Mouse (Mus musculus): Measurements from ENCODE around the gene Fig4. TPM values are rescaled to one million over a fixed set of nuclear protein-coding genes. Genes with fewer than 3 reads are reported as not detected.

The Fig4 gene
- polyA plus RNA-seq, 1 experiment from 2014 or later: 13.4 TPM

DNA sequence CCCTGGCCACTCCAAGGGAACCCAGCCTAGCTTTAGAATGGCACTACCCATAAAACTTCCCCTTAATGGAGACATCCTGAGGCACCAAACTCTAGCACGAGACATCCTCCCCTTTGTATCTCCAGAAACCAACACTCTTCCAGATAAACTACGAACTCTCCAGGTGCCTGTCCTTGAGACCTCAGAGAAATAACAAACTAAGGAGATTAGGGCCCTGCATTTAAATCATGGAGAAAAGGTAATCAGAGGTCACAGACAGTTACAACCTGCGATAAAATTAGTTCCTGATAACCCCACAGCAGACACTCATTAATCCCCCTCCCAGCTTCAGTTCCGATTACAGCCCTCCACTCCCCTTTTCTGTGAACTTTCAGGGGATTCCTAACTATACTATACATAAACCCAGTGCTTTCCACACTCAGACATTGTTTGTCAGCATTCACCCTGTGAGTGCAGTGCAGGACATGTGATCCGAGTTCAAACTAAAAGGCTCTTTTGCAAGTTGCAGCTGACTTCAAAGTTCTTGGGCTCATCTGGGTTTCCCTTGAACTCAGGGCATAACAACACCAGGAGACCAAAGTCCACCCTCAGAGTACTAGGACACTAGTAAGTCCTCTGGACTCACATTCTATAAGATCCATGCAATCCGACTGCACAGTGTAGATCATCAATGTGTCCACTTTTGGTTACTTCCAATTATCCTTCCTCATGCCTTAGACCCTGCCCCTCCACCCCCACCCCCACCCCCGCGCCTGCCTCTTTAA, 42.6 kb downstream of the Fig4 start:
- 42% methylated on average over 8 of the region's 8 CpGs for WGBS
- Histone ChIP-seq H3K9ac (no peak overlapping the region), H3K4me3 (no peak overlapping the region), H3K27ac (no peak overlapping the region), H3K4me1 (peaks cover 12% of the 10 kb centered on the region; the same call in 1 of the 2 replicates), H3K9me3 (no peaks in the 10 kb centered on the region), H3K4me2 (no peak overlapping the region), H3K36me3 (peaks cover 9% of the 10 kb centered on the region), H3K27me3 (no peaks in the 10 kb centered on the region)
- ATAC-seq (ENCODE audit: insufficient number of reproducible peaks, insufficient read depth, low FRiP score, low TSS enrichment, low read depth): no peak

DNA sequence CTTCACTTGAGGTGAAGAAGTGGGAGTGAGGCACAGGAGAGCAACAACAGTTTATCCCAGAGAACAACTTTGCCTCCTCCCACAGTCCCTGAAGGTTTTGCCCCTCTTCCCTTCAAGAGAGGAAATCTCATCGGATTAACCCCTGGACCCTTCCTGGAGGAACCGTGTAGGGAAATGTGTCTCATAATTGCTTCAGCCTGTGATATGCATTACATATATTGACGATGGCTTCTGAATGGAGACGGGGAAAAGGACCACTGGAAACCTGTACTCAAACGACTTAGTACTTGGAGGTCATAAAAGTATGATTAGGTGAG, 52.4 kb downstream of the Fig4 start:
- Histone ChIP-seq H3K9ac (no peak overlapping the region), H3K27me3 (no peaks in the 10 kb centered on the region), H3K36me3 (peaks cover 6% of the 10 kb centered on the region), H3K4me3 (no peak overlapping the region), H3K9me3 (no peaks in the 10 kb centered on the region), H3K4me1 (peaks cover 9% of the 10 kb centered on the region), H3K4me2 (no peak overlapping the region), H3K27ac (no peak overlapping the region)
- no peak for ATAC-seq (ENCODE audit: insufficient number of reproducible peaks, insufficient read depth, low FRiP score, low TSS enrichment, low read depth)
- 20% methylated on average over 5 of the region's 5 CpGs for WGBS

DNA sequence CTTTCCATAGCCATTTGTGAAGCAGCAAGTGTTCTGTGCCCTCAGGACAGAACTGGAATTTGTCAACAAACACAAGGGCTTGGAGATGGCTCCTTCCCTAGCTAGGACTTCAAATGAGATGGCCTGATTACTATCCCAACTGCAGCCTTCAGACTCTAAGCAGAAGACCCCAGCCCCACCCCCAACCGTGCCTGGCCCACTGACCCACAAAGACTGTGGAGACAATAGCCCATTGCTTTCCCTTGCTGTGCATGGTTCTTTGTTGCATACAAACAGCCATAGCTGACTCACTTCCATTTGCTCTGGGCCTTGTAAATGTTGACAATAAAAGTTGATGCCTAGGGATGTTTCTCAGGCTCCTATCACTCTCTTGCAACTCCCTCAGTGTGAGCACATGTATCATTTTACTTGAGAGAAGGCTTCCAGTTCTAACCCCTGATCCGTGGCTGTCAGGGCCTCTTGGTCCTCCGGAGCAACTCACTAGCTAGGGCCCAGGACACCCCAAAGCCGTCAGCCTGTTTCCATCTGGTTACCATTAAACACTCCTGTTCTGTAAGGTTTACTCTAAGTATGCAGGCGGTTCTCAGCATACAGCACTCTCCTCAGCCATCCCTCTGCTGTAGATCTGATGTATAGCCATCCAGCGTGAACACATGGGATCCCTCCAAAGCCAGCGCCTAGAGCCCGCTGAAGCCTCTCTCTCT, 52.9 kb downstream of the Fig4 start:
- ATAC-seq (ENCODE audit: insufficient number of reproducible peaks, insufficient read depth, low FRiP score, low TSS enrichment, low read depth): no peak
- Histone ChIP-seq H3K9me3 (no peaks in the 10 kb centered on the region), H3K36me3 (peaks cover 3% of the 10 kb centered on the region), H3K4me3 (no peak overlapping the region), H3K4me1 (peaks cover 9% of the 10 kb centered on the region), H3K9ac (no peak overlapping the region), H3K4me2 (no peak overlapping the region), H3K27ac (no peak overlapping the region), H3K27me3 (no peaks in the 10 kb centered on the region)
- WGBS: 31% methylated on average over 8 of the region's 8 CpGs

DNA sequence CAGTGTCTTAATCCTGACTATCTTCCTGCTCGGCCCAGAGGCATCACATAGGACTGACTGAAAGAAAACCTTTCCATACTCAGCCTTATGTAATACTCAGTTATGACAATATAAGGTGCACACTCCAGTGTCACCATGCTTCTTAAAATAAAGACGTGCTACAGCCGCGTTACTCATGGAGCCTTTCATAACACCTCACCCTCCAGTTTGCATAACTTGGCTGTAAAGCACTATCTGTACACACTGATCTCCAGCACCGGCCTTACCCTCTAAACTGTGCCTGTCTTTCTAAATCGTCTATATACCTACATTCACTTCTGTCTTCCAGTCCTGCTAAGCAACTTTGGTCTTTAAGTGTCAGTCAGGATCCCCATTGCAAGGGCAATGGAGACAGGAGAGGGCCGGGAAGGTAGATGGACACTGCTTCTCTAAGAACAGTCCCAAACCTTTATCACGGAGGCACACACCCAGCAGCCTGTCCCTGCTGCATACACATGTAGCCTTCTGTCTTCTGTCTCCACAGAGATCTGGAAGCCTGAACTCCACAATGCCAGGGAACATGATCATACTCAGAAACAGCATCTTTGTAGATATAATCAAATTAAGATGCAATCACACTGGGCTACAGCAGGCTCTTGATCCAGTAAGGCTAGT, 53.9 kb downstream of the Fig4 start:
- ATAC-seq (ENCODE audit: insufficient number of reproducible peaks, insufficient read depth, low FRiP score, low TSS enrichment, low read depth): no peak
- peaks cover 3% of the 10 kb centered on the region for H3K36me3 ChIP-seq
- no peak overlapping the region for H3K4me2 ChIP-seq
- H3K9me3 ChIP-seq: no peaks in the 10 kb centered on the region
- H3K4me3 ChIP-seq: no peak overlapping the region
- H3K27ac ChIP-seq: no peak overlapping the region
- 89% methylated on average over 8 of the region's 8 CpGs for WGBS
- no peak overlapping the region for H3K9ac ChIP-seq
- peaks cover 9% of the 10 kb centered on the region for H3K4me1 ChIP-seq
- H3K27me3 ChIP-seq: no peaks in the 10 kb centered on the region

DNA sequence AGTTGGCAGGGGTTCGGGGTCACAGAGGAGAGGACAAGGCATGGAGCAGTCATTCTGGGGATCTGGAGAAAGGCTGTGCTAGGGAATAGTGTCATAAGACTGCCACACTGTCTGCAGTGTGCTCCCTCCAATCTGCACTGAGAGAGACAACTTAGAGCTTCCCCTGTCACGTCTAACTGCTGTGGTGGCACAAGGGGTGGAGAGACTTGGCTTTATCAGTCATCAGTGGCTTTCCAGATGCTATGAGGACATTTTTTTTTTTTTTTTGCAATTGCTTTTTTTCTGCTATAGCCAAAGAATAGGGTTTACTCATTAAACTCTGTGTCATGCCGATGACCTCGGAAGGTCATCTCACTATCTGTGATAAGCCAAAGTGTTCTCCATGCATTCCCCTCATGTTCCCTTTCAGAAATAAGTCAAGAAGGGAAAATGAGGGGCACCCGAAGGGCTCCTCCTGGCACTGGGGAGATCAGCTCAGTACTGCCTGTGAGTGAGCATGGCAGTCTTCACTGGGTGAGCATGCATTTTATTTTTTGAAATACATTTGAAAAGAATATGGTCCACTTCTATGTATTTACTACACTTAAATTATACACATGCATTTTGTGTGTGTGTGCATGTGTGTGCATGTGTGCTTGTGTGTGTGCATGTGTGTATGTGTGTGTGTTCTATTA, 55.1 kb downstream of the Fig4 start:
- H3K4me2 ChIP-seq: no peak overlapping the region
- no peaks in the 10 kb centered on the region for H3K27me3 ChIP-seq
- WGBS: 85% methylated on average over 5 of the region's 5 CpGs
- H3K27ac ChIP-seq: no peak overlapping the region
- H3K36me3 ChIP-seq: no peaks in the 10 kb centered on the region; the same call in 1 of the 2 replicates
- ATAC-seq (ENCODE audit: insufficient number of reproducible peaks, insufficient read depth, low FRiP score, low TSS enrichment, low read depth): no peak
- H3K9ac ChIP-seq: no peak overlapping the region
- peaks cover 9% of the 10 kb centered on the region for H3K4me1 ChIP-seq
- H3K9me3 ChIP-seq: no peaks in the 10 kb centered on the region
- H3K4me3 ChIP-seq: no peak overlapping the region

DNA sequence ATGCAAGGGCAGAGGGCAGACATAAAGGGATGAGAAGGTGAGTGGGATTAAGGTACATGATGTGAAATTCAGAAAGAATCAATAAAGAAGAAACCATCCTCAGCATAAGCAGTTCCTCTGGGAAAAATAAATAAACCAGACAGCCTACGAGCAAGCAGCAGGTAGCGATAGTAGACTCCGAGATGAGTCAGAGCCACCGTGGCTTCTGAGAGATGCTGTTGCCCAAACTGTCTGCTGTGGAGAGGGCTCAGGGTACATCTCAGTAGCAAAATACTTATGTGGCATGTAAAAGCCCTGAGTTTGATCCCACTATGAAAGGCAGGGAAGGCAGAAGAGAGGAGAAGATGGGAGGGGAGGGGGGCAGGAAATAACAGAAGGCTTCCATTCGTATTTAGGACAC, 56.9 kb downstream of the Fig4 start:
- WGBS: 79% methylated on average over 5 of the region's 5 CpGs
- no peak overlapping the region for H3K27ac ChIP-seq
- no peak overlapping the region for H3K9ac ChIP-seq
- ATAC-seq (ENCODE audit: insufficient number of reproducible peaks, insufficient read depth, low FRiP score, low TSS enrichment, low read depth): no peak
- H3K9me3 ChIP-seq: no peaks in the 10 kb centered on the region
- no peaks in the 10 kb centered on the region for H3K27me3 ChIP-seq
- H3K4me3 ChIP-seq: no peak overlapping the region
- H3K4me1 ChIP-seq: peaks cover 9% of the 10 kb centered on the region
- no peak overlapping the region for H3K4me2 ChIP-seq
- H3K36me3 ChIP-seq: no peaks in the 10 kb centered on the region

DNA sequence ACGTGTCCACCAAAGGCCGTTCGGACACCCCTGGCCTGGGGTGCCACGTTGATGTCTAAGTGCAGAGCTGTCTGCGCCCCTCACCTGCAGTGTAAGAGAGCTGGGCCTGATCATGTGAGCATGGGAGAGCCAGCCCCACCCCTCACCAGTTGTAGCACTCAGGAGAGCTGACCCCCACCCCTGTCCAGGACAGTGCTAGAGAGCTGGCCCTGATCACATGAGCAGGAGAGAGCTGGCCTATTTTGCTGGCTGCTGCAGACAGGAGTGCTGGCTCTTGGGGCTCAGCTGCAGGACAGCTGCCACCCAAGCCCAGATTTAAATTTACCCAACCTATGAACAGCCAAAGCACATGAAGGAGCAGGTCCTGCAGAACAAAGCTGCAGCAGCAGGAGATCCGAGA, 57.6 kb downstream of the Fig4 start:
- Histone ChIP-seq H3K27ac (no peak overlapping the region), H3K27me3 (no peaks in the 10 kb centered on the region), H3K4me2 (no peak overlapping the region), H3K9me3 (no peaks in the 10 kb centered on the region), H3K9ac (no peak overlapping the region), H3K36me3 (no peaks in the 10 kb centered on the region), H3K4me1 (peaks cover 6% of the 10 kb centered on the region), H3K4me3 (no peak overlapping the region)
- ATAC-seq (ENCODE audit: insufficient number of reproducible peaks, insufficient read depth, low FRiP score, low TSS enrichment, low read depth): no peak
- 93% methylated on average over 6 of the region's 6 CpGs for WGBS

DNA sequence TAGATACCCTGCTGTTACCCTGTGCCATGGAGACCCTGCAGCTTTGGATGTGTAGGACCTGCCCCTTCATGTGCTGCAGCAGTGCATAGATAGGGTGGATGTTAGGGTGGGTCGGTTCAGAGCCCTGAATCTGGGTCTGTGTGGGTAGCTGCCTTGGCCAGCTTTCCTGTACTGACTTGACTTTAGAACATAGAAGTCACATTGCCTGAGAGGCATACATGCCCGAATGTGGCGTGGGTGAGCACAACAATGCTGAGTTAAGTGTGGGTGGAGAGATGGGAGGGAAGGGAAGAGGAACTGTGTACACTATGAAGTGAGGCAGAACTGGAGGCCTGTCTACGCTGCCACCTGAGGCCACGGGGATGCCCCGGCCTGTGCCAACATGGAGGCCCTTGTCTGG, 58.0 kb downstream of the Fig4 start:
- no peaks in the 10 kb centered on the region for H3K27me3 ChIP-seq
- H3K4me3 ChIP-seq: no peak overlapping the region
- H3K36me3 ChIP-seq: no peaks in the 10 kb centered on the region
- H3K9me3 ChIP-seq: no peaks in the 10 kb centered on the region
- H3K4me1 ChIP-seq: peaks cover 1% of the 10 kb centered on the region
- no peak; the same call in 1 of the 2 replicates for ATAC-seq (ENCODE audit: insufficient number of reproducible peaks, insufficient read depth, low FRiP score, low TSS enrichment, low read depth)
- 91% methylated on average over 6 of the region's 6 CpGs for WGBS
- no peak overlapping the region for H3K4me2 ChIP-seq
- no peak overlapping the region for H3K9ac ChIP-seq
- H3K27ac ChIP-seq: no peak overlapping the region

DNA sequence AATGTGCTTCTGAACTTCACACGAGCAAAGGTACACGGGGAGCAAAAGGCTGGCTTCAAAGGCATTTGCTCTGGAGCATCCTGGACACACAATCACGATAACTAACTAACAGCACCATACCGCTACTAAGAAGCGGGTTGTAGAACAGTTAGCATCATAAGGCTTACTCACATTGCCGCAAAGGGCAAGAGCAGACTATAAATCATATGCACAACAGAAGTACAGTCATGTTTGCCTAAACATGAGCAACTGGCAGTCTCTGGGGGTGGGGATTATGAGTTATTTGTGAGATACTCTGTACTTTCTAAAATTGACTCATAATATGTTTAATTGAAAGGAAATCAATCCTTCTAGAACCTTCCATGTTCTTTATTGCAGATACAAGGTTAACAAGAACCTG, 59.1 kb downstream of the Fig4 start:
- no peak overlapping the region for H3K4me3 ChIP-seq
- WGBS: 91% methylated on average over 6 of the region's 6 CpGs

DNA sequence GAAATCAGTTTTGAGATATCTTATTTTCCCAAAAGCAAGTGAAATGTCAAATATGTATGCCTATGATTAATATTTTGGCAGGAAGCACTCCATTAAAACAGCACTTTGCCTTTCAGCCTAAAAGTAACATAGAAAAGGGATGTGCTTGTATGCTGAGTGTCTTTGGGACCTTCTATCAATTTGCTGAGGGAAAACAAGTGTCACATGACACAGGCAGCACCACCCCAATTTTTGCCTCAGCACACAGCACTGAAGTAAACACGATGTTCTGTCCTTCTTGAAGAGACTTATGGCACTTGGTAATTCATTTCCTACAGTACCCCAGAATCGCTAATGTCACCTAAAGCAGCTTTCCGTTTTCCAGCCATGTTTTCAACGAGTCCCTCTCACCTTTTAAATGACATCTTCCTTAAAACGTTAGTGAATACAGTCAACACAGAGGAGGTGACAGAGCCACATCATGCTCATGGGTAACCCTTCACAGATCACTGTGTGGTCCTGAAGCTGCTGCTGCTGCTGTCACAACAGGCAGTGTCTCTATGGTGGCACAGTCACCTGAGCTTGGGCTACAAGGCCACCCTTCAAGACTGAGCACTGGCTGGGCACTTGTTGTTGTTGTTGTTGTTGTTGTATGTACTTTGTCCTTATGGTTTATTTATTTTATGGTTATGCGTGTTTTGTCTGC, 61.4 kb downstream of the Fig4 start:
- 84% methylated on average over 6 of the region's 6 CpGs for WGBS
- Histone ChIP-seq H3K4me3 (no peak overlapping the region), H3K27me3 (no peaks in the 10 kb centered on the region), H3K9me3 (no peaks in the 10 kb centered on the region), H3K4me2 (no peak overlapping the region), H3K36me3 (no peaks in the 10 kb centered on the region; the same call in 1 of the 2 replicates), H3K27ac (no peak overlapping the region), H3K4me1 (no peaks in the 10 kb centered on the region), H3K9ac (no peak overlapping the region)
- no peak for ATAC-seq (ENCODE audit: insufficient number of reproducible peaks, insufficient read depth, low FRiP score, low TSS enrichment, low read depth)

More for the DNA sequence above, 59.1 kb downstream of the Fig4 start:
- Histone ChIP-seq H3K9me3 (no peaks in the 10 kb centered on the region), H3K27ac (no peak overlapping the region), H3K4me1 (no peaks in the 10 kb centered on the region), H3K27me3 (no peaks in the 10 kb centered on the region), H3K4me2 (no peak overlapping the region), H3K9ac (no peak overlapping the region), H3K36me3 (no peaks in the 10 kb centered on the region)
- ATAC-seq (ENCODE audit: insufficient number of reproducible peaks, insufficient read depth, low FRiP score, low TSS enrichment, low read depth): no peak

DNA sequence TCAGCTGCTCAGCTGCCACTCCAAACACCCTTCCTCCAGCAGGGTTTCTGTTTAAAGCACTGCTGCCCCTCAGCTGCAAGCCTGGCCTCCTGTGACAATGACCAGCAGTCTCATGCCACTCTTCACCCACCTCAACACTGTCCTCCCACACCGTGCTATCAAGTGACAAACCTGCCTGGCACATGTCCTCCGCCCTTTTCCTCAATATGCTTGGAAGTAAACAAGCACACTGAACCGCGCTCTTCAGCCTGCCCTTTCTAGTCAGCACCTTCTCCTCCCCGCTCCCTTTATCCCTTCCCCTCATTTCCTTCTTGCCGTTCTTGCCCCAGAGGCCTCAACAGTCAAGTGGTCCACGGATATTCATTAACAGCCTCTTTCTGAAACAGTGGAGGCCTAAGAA, 62.0 kb downstream of the Fig4 start:
- no peak overlapping the region for H3K27ac ChIP-seq
- no peaks in the 10 kb centered on the region for H3K4me1 ChIP-seq
- H3K9me3 ChIP-seq: no peaks in the 10 kb centered on the region
- no peak overlapping the region for H3K4me3 ChIP-seq
- H3K4me2 ChIP-seq: no peak overlapping the region
- H3K27me3 ChIP-seq: no peaks in the 10 kb centered on the region
- 57% methylated on average over 7 of the region's 7 CpGs for WGBS
- H3K9ac ChIP-seq: no peak overlapping the region
- ATAC-seq (ENCODE audit: insufficient number of reproducible peaks, insufficient read depth, low FRiP score, low TSS enrichment, low read depth): no peak
- H3K36me3 ChIP-seq: no peaks in the 10 kb centered on the region; the same call in 1 of the 2 replicates
